Mouse (Mus musculus): ENCODE measurements at regions not wholly inside any gene's neighbourhood (a gene's known extent, or its start where the extent isn't known, plus 50 kb on each side); places are given as distances from the start of the nearest gene placed in this dataset.

GRCm38 (mm10) chr11:45533402-45534056, 318.3 kb upstream of the Clint1 start:
- no peak for DNase-seq (ENCODE audit: low spot score in 2 of 2)

GRCm38 (mm10) chr11:45535501-45536025, 316.3 kb upstream of the Clint1 start:
- DNase-seq (ENCODE audit: low spot score in 2 of 2): no peak

GRCm38 (mm10) chr11:45538011-45538410, 313.8 kb upstream of the Clint1 start:
- DNase-seq (ENCODE audit: low spot score in 2 of 2): peak in 1 of 2 experiments; percentile 26

- peak; percentile 78 to 84 for DNase-seq (ENCODE audit: low spot score in 2 of 2)
Observed at GRCm38 (mm10) chr11:45539459-45539858, 312.4 kb upstream of the Clint1 start.

- DNase-seq (ENCODE audit: low spot score in 2 of 2): no peak
Observed at GRCm38 (mm10) chr11:45544531-45544930, 307.3 kb upstream of the Clint1 start.

- no peak for DNase-seq (ENCODE audit: low spot score in 2 of 2)
Observed at GRCm38 (mm10) chr11:45545896-45546626, 305.8 kb upstream of the Clint1 start.

GRCm38 (mm10) chr11:45546861-45547260, 305.0 kb upstream of the Clint1 start:
- DNase-seq (ENCODE audit: low spot score in 2 of 2): no peak

- no peak for DNase-seq (ENCODE audit: low spot score in 2 of 2)
Observed at GRCm38 (mm10) chr11:45550376-45550775, 301.5 kb upstream of the Clint1 start.

GRCm38 (mm10) chr11:45577469-45578154, 274.2 kb upstream of the Clint1 start:
- peak; percentile 22 to 24 for DNase-seq (ENCODE audit: low spot score in 2 of 2)

- no peak for DNase-seq (ENCODE audit: low spot score in 2 of 2)
Observed at GRCm38 (mm10) chr11:45592335-45592734, 259.5 kb upstream of the Clint1 start.

GRCm38 (mm10) chr11:45592890-45593642, 258.8 kb upstream of the Clint1 start:
- DNase-seq (ENCODE audit: low spot score in 2 of 2): no peak

- peak; percentile 31 to 43 for DNase-seq (ENCODE audit: low spot score in 2 of 2)
Observed at GRCm38 (mm10) chr11:45595372-45595771, 256.5 kb upstream of the Clint1 start.

- no peak for DNase-seq (ENCODE audit: low spot score in 2 of 2)
Observed at GRCm38 (mm10) chr11:45621824-45622223, 230.0 kb upstream of the Clint1 start.

- no peak for DNase-seq (ENCODE audit: low spot score in 2 of 2)
Observed at GRCm38 (mm10) chr11:45622701-45623100, 229.2 kb upstream of the Clint1 start.

GRCm38 (mm10) chr11:45624233-45624632, 227.6 kb upstream of the Clint1 start:
- DNase-seq (ENCODE audit: low spot score in 2 of 2): peak; percentile 27 to 38

GRCm38 (mm10) chr11:45629250-45629649, 222.6 kb upstream of the Clint1 start:
- no peak for DNase-seq (ENCODE audit: low spot score in 2 of 2)

GRCm38 (mm10) chr11:45634535-45635235, 217.2 kb upstream of the Clint1 start:
- DNase-seq (ENCODE audit: low spot score in 2 of 2): peak in 1 of 2 experiments; percentile 7

GRCm38 (mm10) chr11:45635896-45636295, 216.0 kb upstream of the Clint1 start:
- DNase-seq (ENCODE audit: low spot score in 2 of 2): peak in 1 of 2 experiments; percentile 6

- no peak for DNase-seq (ENCODE audit: low spot score in 2 of 2)
Observed at GRCm38 (mm10) chr11:45639236-45639635, 212.6 kb upstream of the Clint1 start.

GRCm38 (mm10) chr11:45642142-45642756, 209.6 kb upstream of the Clint1 start:
- DNase-seq (ENCODE audit: low spot score in 2 of 2): peak; percentile 27 to 42
